Mouse (Mus musculus) ES-E14 (cell line): Measurements from ENCODE around the gene Nol4l. TPM values are rescaled to one million over a fixed set of nuclear protein-coding genes. Genes with fewer than 3 reads are reported as not detected.
A peak's percentile ranks its signal among the peaks of the same experiment; 100 is the strongest.

Source experiments
- DNase-seq: peaks from one replicate; pipeline ENCODE4 v3.0.0-alpha.2; 2013; ENCODE audit warnings: low read depth, low spot score
- H3K27ac ChIP-seq: 2 replicates; pipeline ENCODE4 v1.5.1; 2012; ENCODE audit warnings: low read depth, mild to moderate bottlenecking, low read length, moderate library complexity, mixed read lengths; ENCODE audit not compliant: poor library complexity, insufficient read depth, severe bottlenecking
- H3K36me3 ChIP-seq: 2 replicates; pipeline ENCODE4 v1.6.1; 2012; ENCODE audit warnings: mild to moderate bottlenecking, low read length, moderate library complexity, mixed read lengths; ENCODE audit not compliant: control insufficient read depth, poor library complexity, insufficient read depth, severe bottlenecking
- H3K4me1 ChIP-seq, 2 experiments: fragments of 150-350 bp in 1 of 2; sonication (generic) in 1 of 2; 2 replicates each; pipeline ENCODE4 v1.6.1; 2012; ENCODE audit warnings: low read length in 2 of 2, mild to moderate bottlenecking in 1 of 2, mixed read lengths in 1 of 2; ENCODE audit not compliant: control insufficient read depth in 2 of 2, insufficient read depth in 2 of 2, poor library complexity in 1 of 2
- H3K4me3 ChIP-seq, 2 experiments: fragments of 150-350 bp in 1 of 2; sonication (generic) in 1 of 2; 2 replicates each; pipeline ENCODE4 v1.5.1; 2012; ENCODE audit warnings: low read length in 2 of 2, low read depth in 1 of 2, mild to moderate bottlenecking in 1 of 2, mixed read lengths in 1 of 2; ENCODE audit not compliant: insufficient read depth in 1 of 2, poor library complexity in 1 of 2, severe bottlenecking in 1 of 2
- H3K9ac ChIP-seq: 2 replicates; pipeline ENCODE4 v1.6.1; 2012; ENCODE audit warnings: low read depth, mild to moderate bottlenecking, low read length, mixed read lengths; ENCODE audit not compliant: poor library complexity, insufficient read depth, severe bottlenecking
- H3K9me3 ChIP-seq: fragments of 150-350 bp; sonication (generic); 2 replicates; pipeline ENCODE4 v1.6.1; 2012; ENCODE audit warnings: low read depth, mild to moderate bottlenecking, low read length; ENCODE audit not compliant: control insufficient read depth, insufficient read depth
- CHD2 ChIP-seq: IDR thresholded peaks from 2 replicates; pipeline ENCODE4 v1.6.1; 2014; ENCODE audit warnings: mild to moderate bottlenecking, low read depth, low read length, inconsistent platforms
- HCFC1 ChIP-seq: IDR thresholded peaks from 2 replicates; pipeline ENCODE4 v1.6.1; 2012; ENCODE audit warnings: low read length, inconsistent platforms, borderline replicate concordance; ENCODE audit not compliant: insufficient read depth
- MAFK ChIP-seq: IDR thresholded peaks from 2 replicates; pipeline ENCODE4 v1.6.1; 2014; ENCODE audit warnings: mild to moderate bottlenecking, low read depth, low read length, inconsistent platforms; ENCODE audit not compliant: insufficient read depth
- ZC3H11A ChIP-seq: IDR thresholded peaks from 2 replicates; pipeline ENCODE4 v1.6.1; 2012; ENCODE audit warnings: low read depth, mild to moderate bottlenecking, inconsistent platforms, low read length, borderline replicate concordance
- ZNF384 ChIP-seq: IDR thresholded peaks from 2 replicates; pipeline ENCODE4 v1.6.1; 2012; ENCODE audit warnings: low read depth, low read length, inconsistent platforms
- in situ Hi-C, 2 experiments: fragments of 600-800 bp; cut with MboI; formaldehyde crosslinking; loops; one replicate each; pipeline ENCODE4 v1.15.1; 2025; ENCODE audit warnings: low sequenced_read_pairs in 2 of 2, inconsistent platforms in 1 of 2; ENCODE audit not compliant: unreplicated experiment in 2 of 2
- total RNA-seq: library from RNA; depleted of rRNA; stranded (reverse); fragments of 300-350 nt; gene quantifications from 2 replicates; pipeline ENCODE4 v1.2.3, GENCODE M21; 2012

The Nol4l gene
- total RNA-seq, 1 experiment: 3.8 TPM

DNA sequence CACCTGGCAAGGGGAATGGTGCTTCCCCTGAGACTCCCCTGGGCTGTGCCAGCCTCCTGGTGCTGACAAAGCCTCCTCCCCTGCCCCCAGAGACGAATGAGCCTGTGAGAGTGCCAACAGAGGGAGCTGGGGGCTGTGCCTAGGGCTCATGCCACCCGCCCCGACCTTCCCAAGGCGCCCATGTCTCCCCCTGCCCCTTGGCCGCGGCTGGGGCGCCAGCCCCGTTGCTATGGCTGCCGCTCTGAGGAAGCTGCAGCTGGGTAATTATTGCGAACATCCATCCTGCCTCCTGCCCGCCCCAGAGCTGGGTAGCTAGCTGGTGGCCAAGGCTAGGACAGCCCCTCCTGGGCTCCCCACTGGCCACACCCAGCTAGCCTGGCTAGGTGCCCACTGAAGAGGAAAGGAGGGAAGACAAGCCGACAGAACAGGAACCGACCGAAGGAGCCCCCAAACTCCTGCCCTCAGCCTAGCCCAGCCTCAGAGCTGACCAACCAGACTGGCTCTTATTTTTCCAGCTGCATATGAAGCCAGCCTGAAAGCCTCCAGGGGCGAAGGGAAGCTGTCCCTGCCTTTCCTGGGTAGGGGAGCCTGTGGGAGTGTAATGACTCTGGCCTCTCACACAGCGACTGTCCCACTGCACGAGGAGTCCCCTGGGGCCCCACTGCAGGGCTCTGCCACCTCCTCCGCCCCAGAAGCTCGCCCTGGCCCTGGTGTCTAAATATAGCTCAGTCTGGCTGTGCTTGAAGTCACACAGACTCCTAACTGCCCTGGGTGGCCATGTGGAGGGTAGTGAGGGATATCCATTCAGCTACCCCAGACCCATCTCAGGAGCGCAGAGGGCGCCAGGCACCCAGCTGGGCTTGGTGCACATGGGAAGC, 31.1 kb upstream of the Nol4l start:
- TF ChIP-seq HCFC1 (no peak), MAFK (no peak), CHD2 (no peak)
- in situ Hi-C loops: no loop called here

DNA sequence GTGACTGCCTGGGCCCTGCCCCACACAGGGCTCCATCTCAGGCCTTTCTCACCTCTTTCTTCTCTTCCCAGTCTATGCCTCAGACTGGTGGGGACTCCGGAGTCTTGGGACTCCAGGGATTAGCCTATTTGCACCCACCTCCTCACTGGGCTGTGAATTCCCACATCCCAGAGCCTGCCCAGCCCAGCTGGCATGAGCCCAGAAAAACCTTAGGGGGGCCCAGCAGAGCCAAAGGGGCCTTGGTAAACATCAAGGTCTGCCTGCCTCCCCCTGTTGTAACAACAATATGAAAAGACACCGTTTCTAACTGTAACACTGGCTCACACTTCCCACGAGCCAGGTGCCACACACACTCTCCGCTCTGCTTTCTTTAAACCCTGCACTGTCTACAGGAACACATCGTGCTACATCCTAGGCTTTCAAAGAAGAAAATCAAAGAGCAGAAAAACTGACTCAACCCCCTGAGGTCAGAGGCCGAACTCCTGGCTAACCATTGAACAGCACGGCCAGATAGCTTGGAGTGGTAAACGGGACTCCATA, 29.9 kb upstream of the Nol4l start:
- H3K9me3 ChIP-seq: no peaks in the 10 kb centered on the region
- H3K4me3 ChIP-seq: no peak overlapping the region
- no peaks in the 10 kb centered on the region for H3K36me3 ChIP-seq
- no peak overlapping the region for H3K27ac ChIP-seq
- peaks cover 0 to 4% of the 10 kb centered on the region in 2 experiments; a peak in 2 of 4 replicates for H3K4me1 ChIP-seq
- TF ChIP-seq ZC3H11A (no peak), MAFK (no peak), CHD2 (no peak), HCFC1 (no peak), ZNF384 (no peak)
- in situ Hi-C loops: no loop called here
- H3K9ac ChIP-seq: no peak overlapping the region
- DNase-seq: no peak

More for the DNA sequence above, 31.1 kb upstream of the Nol4l start:
- Histone ChIP-seq H3K4me3 (peak overlapping the region; percentile 16 to 39; a peak in 2 of 4 replicates), H3K4me1 (peaks cover 0 to 4% of the 10 kb centered on the region in 2 experiments; a peak in 2 of 4 replicates), H3K27ac (no peak overlapping the region), H3K9me3 (no peaks in the 10 kb centered on the region), H3K9ac (no peak overlapping the region), H3K36me3 (no peaks in the 10 kb centered on the region)
- DNase-seq: no peak

DNA sequence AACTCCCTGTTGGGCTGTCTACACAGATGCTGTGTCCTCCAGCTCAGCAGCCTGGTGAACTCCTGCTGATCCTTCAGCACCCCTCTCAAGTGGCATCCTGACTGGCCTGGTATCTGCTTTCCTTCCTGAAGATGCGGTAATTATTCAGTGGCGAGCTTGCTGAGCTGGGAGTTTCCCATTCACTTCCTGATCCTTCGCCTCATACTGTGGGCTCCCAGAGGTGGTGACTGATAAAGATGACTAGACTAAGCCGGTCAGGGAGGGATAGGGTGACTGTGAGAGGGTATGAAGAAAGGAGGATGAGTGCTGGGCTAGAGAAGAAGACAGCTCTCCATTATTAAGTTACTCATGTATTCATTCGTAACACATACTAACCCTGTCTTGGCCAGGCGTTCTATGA, 28.7 kb upstream of the Nol4l start:
- in situ Hi-C loops: no loop called here
- H3K36me3 ChIP-seq: no peaks in the 10 kb centered on the region
- no peak overlapping the region for H3K4me3 ChIP-seq

DNA sequence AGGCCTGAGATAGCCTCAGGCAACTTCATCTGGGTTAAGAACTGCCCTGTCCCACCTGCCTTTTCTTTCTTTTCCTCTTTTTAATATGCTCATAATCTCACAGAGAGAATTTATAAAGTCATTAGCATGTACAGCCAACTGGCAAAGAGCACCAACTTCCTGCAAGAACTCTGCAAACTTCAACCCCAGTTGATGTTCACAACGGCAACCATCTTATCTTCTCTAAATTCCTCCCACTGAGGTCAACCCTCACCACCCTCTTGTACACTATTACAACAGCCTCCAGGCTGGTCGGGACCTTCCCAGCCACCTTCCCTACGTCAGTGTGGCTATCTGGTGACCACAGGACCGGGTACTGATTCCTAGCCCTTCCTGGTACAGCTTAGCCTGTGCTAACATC, 27.5 kb upstream of the Nol4l start:
- H3K9me3 ChIP-seq: no peaks in the 10 kb centered on the region

More for the DNA sequence above, 28.7 kb upstream of the Nol4l start:
- no peak for TF ChIP-seq CHD2
- TF ChIP-seq ZNF384: no peak
- TF ChIP-seq ZC3H11A: no peak
- no peak for TF ChIP-seq MAFK
- TF ChIP-seq HCFC1: no peak
- no peak overlapping the region for H3K27ac ChIP-seq
- H3K4me1 ChIP-seq: peaks cover 0 to 4% of the 10 kb centered on the region in 2 experiments; a peak in 2 of 4 replicates
- no peaks in the 10 kb centered on the region for H3K9me3 ChIP-seq
- DNase-seq: no peak
- no peak overlapping the region for H3K9ac ChIP-seq

More for the DNA sequence above, 27.5 kb upstream of the Nol4l start:
- no peak for TF ChIP-seq ZC3H11A
- TF ChIP-seq HCFC1: no peak
- no peak for TF ChIP-seq ZNF384
- TF ChIP-seq CHD2: no peak
- TF ChIP-seq MAFK: no peak
- no peak for DNase-seq
- in situ Hi-C loops: no loop called here
- Histone ChIP-seq H3K4me1 (peaks cover 0 to 4% of the 10 kb centered on the region in 2 experiments; a peak in 2 of 4 replicates), H3K9ac (no peak overlapping the region), H3K36me3 (no peaks in the 10 kb centered on the region), H3K4me3 (no peak overlapping the region), H3K27ac (no peak overlapping the region)
